Mouse (Mus musculus) lung, adult 2 months (tissue): ENCODE data around the gene Nt5dc3.
A peak's percentile ranks its signal among the peaks of the same experiment; 100 is the strongest.

Experiments used
- CTCF ChIP-seq: fragments of 200-500 bp; IDR thresholded peaks from 2 replicates; pipeline ENCODE4 v1.5.1; 2011; ENCODE audit warnings: mild to moderate bottlenecking, low read length, control low read depth; ENCODE audit not compliant: insufficient read depth
- POLR2A ChIP-seq: fragments of 200-500 bp; IDR thresholded peaks from 2 replicates; pipeline ENCODE4 v1.6.1; 2011; ENCODE audit warnings: low read depth, mild to moderate bottlenecking, control low read depth, low read length, borderline replicate concordance; ENCODE audit errors: extremely low read depth

DNA sequence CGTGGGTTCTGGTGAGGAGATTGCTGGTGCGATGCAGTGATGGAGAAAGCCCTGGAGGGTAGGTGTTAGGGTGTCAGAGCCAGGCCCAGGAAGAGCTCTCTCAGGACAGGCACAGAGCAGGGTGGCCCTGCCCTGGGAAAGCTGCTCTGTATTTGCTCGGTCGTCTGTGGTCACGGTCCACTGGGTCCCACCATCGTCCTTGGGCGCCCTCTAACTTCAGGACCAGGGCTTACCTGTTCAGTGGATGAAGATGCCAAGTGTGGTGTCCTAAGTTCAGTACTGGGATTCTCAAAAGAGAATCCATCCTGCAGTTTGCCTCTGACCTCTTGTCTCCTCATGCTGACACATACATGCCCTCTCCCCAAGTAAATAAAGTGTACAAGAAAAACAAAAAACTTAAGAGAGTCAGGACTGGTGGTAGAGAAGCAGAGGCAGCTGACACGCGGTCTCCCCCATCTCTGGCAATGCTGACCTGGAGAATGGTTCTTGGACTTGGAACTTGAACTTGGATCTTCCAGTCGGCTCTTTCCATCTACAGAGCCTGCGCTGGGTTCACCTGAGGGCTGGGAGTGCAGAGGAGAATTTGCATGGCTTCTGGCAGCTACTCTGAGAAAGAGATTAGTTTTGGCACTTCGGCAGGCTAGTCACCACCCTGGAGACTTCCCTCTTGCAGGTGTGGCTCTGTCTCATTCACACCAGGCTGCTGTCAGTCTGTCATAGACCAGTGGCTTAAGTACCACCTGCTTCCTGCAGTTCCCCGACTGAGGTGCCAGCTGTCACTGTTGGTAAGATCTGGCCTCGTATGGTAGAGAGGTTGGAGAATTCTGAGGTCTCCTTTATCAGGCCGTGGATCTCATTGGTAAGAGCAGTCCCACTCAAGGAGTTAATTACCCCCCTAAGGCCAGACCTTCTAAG, 49.7 kb downstream of the Nt5dc3 start:
- TF ChIP-seq POLR2A: no peak
- 0 out of 2 replicates have a peak, but pooled peaks have one; percentile 7 for TF ChIP-seq CTCF
